Mouse (Mus musculus): ENCODE results near the gene Cyth3.

Gene Cyth3

GRCm38 (mm10) chr5:143665561-143665960, 43.3 kb downstream of the Cyth3 start:
- in situ Hi-C loops (cut with MseI, MboI), result no loop called here

- in situ Hi-C loops (cut with MseI, MboI), result no loop called here
Observed at GRCm38 (mm10) chr5:143666015-143666414, 43.8 kb downstream of the Cyth3 start.

- in situ Hi-C loops (cut with MseI, MboI), result no loop called here
Observed at GRCm38 (mm10) chr5:143668884-143669283, 46.6 kb downstream of the Cyth3 start.

DNA sequence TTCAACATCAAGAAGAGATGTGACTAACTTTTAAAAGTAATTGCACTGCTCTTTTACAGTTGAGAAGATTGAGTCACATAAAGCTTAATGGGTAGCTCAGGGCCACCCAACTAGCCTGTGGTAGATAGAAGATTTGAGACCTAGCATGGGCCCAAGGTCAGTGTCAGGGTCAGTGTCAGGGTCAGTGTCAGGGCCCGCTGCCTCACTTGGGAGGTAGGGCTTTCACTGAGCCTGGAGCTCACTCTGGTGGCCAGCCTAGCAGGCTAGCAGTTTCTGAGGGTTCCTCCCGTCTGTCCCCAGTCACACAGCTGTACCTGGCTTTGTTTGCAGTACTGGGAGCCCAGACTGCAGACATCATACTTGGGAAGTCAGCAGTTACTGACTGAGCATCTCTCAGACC, 47.1 kb downstream of the Cyth3 start:
- in situ Hi-C loops (cut with MseI, MboI), result no loop called here

- in situ Hi-C loops (cut with MseI, MboI), result no loop called here
Observed at GRCm38 (mm10) chr5:143669839-143670238, 47.6 kb downstream of the Cyth3 start.

DNA sequence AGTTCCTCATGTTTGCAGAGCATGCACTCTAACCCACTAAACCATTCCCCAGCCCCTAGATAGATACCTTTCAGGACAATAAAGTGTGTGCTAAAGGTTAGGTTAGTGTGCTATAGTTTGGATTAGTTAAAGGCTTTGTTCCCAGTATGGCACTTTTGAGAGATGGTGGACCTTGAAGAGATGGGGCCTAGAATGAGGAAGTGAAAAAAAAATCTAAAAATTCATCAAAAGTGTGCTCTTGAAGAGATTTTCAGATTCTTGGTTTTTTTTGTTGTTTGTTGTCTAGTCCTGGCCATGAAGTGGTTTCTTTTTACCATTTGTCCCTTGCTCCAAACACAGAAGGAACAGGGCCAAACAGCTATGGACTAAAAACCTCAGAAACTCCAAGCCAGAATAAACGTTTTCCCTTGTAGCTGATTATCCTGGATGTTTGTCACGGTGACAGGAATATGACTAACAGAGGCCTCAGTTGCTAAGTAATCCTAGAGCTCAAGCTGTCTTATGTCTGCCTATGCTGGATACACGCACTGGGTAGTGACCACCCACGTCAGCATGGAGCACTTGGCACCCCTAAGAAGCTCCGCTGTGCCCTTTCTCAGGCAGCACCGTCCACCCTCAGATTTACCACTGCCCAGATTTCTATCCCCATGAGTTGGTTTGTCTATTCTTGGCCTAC, 48.6 kb downstream of the Cyth3 start:
- in situ Hi-C loops (cut with MseI, MboI), result no loop called here

DNA sequence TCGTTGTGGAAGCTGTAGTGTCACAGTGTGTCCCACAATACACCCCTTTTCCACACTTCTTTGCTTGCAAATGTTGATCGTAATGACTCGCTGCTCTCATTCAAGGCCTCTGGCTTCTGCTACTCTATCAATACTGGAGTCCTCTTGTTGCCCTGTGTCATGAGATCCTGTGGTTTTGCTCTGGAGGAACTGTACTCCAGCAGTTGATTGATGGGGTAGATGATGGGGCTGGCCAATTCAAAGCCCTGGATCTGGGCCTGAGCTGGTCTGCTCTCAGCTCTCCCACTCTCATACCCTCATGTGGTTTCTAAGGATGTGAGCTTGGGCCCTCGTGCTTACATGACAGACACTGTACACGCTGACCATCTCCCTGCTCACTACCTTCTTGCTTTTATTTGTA, 52.3 kb downstream of the Cyth3 start:
- in situ Hi-C loops (cut with MseI, MboI), result no loop called here

DNA sequence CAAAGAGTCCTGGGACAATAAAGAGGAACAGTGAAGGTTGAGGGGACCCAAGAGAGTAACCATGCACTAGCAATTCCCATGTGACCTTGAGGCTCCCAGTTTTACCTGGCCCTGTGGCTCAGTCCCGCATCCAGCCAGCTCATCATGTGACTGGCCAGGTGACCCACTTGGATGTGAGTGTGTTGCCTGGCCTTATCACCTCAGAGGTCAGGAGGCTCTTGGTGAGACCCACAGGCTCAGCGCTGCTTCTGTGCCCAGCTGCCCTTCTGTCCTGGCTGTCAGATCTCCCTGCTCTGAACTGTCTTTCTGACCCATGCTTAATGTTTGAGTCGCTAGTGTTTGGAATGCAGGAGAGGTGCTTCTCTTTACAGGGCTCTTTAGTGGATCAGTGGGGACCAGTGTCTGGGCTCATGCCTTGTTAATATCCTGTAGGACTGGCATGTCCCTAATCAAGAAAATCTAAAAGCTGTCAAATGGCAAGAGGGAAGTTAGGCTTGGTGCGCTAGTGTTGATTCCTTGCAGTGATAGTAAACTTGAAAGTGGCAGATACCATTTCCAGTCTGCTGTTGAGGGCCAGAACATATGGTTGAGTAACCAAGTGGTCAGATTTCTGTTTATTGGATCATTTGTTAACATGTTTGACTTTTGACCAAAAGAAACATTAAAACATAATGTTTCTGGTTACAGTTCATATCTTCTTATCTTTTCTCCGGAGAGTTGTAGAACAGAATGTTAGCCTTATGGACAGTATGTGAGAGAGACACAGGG, 54.2 kb downstream of the Cyth3 start:
- in situ Hi-C loops (cut with MseI, MboI), result no loop called here

GRCm38 (mm10) chr5:143677363-143677762, 55.1 kb downstream of the Cyth3 start:
- in situ Hi-C loops (cut with MseI, MboI), result no loop called here

DNA sequence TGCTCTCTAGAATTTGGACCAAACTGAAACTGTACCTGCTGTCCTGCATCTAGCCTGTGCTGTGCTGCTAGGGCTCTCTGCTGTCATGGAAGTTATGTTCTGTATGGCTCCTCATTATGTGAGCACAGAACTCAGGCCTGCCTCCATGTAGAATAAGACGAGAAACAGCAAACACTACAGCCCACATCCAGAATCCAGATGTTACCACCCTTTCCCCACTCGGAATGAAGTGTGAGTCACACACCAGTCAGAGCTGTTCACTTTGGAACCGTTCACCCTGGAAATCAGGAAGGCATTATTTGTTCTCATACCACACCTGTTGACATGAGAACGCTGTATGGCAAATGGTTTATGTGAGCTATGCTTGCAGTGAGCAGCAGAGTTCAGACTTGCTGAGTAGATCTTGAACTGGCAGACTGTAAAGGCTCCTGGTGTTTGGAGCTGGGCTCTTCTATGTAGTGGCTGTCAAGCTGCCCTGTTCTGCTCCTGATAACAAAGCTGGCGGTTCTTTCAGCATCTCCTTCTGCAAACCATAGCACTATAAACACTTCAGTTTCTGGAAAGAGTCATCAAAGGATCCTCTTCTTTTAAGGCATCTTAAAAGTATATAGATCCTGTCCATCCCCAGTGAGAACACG, 56.5 kb downstream of the Cyth3 start:
- in situ Hi-C loops (cut with MseI, MboI), result no loop called here

DNA sequence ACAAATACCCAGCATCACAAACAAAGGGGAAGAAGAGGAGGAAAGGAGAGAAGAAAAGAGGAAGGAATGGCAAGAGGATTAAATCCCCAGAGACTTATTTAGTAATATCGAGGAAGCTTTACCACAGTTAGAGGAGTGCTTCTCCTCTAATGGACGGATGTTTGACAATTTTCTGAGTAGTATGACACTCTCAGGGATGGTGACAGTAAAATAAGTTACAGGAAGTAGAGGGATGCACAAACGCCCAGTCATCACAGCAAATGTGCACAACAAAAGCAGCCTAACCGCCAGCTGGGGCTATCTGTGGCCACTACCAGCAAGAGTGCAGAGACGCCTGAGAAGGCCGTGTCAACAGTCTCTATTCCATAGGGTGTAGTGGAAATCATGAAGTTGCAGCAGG, 57.4 kb downstream of the Cyth3 start:
- in situ Hi-C loops (cut with MseI, MboI), result no loop called here

DNA sequence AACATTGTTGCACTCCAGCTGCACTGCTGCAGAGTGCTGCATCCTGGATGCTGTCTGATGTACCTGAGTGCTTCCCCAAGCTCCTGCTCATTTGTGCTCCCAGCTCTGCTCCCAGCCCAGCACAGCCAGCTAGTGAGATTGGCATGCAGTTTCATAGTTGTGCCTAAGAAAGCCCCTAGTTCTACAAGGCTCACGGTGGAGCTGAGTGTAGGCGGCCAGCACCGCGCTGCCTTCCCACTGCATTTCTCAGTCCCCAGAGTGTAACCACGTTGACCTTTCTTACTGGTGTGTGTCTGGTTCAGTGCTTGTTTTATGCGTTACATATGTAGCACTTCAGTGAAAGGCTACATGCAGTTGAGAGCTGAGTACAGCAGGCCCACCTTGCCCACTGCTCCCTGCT, 61.4 kb downstream of the Cyth3 start:
- in situ Hi-C loops (cut with MseI, MboI), result no loop called here

DNA sequence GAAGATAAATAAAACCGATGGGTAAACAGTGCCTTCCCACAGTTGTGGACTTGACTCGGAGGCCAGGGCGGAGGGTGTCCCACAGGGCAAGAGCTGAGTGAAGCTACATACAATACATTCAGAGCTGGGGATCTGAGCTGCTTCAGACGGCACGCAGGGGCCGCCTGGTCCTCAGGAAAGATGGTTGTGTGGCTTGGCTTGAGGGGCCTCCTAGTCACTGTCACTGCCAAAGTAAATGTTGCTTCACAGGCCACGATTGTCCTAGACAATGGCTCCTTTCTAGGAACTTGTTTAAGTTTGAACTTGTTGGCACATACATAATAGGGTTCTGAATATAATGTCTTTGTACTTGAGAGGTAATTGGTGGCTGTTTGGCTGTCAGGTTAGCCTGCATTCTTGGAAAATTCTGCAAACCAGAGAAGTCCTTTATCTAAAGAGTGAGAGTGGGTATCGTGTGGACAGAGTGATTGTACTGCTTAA, 62.7 kb downstream of the Cyth3 start:
- in situ Hi-C loops (cut with MseI, MboI), result no loop called here

GRCm38 (mm10) chr5:143686456-143686855, 64.2 kb downstream of the Cyth3 start:
- in situ Hi-C loops (cut with MseI, MboI), result no loop called here

GRCm38 (mm10) chr5:143687589-143687988, 65.3 kb downstream of the Cyth3 start:
- in situ Hi-C loops (cut with MseI, MboI), result no loop called here

GRCm38 (mm10) chr5:143690392-143690791, 68.1 kb downstream of the Cyth3 start:
- in situ Hi-C loops (cut with MseI, MboI), result no loop called here

DNA sequence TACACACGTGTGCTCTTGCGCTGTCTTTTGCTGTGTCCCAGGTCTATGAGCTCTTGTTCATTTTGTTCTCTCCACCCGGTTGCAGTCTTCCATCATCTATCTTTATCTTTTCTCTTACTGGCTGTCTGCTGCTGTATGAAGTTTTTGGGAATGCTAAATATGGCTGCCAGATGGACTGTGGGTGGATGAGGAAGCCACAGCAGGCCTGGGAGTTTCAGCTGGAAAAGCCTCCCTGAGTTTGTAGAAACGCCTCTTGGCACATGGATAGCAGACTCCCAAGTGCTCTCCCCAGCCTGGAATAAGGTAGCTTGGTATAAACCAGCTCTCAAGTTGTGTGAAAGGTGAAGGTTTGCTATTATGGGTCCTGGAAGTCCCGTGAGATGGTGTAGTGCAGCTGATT, 68.7 kb downstream of the Cyth3 start:
- in situ Hi-C loops (cut with MseI, MboI), result no loop called here

DNA sequence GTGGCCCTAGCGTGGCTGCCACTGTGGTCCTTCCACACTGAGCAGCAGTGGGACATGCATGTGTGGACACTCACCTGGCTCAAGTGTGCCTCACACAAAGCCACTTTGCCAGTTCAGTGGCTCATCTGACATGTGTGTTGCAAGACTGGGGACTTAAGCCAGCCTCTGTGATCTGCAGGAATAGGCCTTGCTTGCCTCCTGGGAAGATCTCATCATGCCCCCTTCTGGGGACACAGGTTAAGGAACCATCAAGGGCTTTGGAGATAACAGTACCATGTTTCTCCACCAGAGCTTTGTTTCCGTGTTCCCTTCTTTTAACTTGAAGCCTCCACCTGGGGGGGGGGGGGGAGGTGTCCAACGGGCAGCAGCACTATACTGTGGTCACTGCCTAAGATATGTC, 74.1 kb downstream of the Cyth3 start:
- in situ Hi-C loops (cut with MseI, MboI), result no loop called here

DNA sequence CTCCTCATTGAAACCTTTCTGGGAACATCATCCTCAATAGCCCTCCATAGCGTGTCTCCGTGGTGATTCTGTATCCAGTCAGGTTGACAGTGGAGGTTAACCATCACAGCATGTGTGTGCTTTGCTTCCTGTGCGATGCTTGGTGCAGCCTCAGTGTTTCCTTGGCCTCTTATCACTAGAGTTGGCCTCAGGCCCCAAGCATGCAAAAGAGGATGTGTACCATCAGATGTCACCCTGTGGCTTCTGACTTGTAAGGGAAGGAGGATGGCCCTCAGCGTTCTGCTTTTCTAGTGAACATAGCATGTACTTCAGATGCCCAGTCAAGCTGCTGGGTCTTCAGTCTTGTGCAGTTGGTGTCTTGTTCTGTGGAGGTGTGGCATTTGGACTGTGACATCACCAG, 76.2 kb downstream of the Cyth3 start:
- in situ Hi-C loops (cut with MseI, MboI), result no loop called here

- in situ Hi-C loops (cut with MseI, MboI), result loop anchor here in 1 of 2 experiments (5.0 kb wide), 1 partner anchor 128 kb away; no protein-coding TSS in a partner anchor
Observed at GRCm38 (mm10) chr5:143700247-143700646, 78.0 kb downstream of the Cyth3 start.

GRCm38 (mm10) chr5:143701074-143701473, 78.8 kb downstream of the Cyth3 start:
- in situ Hi-C loops (cut with MseI, MboI), result loop anchor here in 1 of 2 experiments (5.0 kb wide), 1 partner anchor 129 kb away; no protein-coding TSS in a partner anchor

DNA sequence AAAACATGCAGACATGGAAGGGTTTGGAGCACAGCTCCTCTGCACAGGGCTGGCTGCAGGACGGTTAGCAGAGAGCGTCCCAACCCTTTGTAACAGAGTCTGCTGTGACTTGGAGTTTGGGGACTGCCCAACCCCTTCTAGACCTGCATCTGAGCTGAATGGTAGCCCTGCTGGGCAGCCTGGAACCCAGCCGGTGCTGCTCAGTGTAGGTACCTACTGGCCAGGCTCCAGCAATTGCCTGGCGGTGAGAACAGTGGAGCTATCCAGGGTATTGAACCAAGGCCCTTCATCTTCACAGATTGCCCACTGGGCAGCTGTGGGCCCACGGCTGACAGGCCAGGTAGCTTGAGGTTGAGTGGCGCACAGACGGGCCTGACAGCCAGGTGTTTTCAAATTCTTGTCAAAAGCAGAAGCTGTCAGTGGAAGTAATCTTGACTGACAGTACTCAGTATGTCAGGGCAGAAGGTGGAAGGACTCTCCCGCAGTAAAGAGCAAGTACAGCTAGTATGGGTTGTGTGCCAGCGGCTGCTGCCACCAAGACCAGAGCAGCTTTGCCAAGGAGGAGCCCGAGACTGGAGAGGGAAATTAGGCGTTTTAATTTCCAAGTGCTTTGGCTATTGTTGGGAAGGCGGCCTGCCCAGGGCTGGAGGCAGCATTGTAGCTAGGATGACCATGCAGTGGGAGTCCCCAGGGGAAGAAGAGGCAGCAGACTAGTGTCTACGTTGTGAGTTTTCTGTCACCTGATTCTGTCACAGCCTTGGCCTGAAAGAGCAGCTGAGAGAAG, 82.8 kb downstream of the Cyth3 start:
- in situ Hi-C loops (cut with MseI, MboI), result loop anchor here in 1 of 2 experiments (5.0 kb wide), 1 partner anchor 133 kb away; no protein-coding TSS in a partner anchor

Data from mouse trophoblast stem cell (cell line).